Mouse (Mus musculus) NIH3T3 (cell line): ENCODE measurements around the gene Skor1.

Source experiments
- DNase-seq: peaks from one replicate; pipeline ENCODE4 v3.0.0-alpha.2; 2012; ENCODE audit warnings: low read depth

The Skor1 gene

DNA sequence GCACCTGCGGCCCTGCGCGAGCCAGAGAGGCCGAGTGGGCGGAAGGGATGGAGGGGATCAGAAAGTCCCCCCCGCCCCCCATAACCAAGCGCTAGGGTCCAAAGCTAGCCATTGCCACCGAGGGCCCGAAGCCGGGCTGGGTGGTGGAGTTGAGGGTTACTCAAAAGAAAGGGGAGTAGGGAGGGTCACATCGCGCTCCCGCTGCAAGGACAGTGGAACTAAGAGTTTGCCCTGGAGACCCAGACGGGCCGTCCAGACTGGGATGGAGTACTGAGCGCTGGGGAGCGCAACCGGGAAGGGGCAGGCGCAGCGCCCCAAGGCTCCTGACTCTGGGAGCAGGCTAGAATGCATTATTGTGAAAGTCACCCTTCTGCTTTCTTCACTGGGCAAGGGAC is 608 bp upstream of the Skor1 start:
- DNase-seq: no peak

DNA sequence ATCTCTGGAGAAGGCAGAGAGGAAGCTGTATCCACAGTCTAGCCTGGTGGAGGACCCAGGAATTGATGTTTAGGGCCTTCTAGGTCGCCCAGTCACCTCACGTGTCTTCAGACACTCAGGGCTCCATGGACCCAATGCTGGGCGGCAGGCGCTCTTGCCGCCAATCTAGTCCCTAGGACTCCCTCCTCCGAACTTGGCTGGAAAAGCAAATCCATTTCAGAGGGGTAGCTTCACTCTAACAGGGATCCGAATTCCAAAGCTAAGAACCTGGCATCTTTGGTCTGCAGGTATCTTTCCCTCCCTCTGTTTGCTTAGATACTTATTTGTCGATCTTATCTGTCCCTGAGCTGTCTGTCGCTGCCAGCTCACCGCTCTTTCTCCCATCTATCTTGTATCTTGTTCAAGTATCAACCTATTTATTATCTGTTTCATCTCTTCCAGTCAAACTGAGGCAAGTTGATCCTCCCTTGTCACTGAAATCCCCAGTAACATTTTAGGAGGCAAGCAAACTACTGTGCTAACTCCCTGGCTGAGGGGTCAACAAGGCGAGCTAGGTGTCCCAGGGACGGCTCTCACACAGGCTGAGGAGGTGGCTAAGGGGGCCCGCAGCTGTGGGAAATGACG is 863 bp downstream of the Skor1 start:
- DNase-seq: no peak

DNA sequence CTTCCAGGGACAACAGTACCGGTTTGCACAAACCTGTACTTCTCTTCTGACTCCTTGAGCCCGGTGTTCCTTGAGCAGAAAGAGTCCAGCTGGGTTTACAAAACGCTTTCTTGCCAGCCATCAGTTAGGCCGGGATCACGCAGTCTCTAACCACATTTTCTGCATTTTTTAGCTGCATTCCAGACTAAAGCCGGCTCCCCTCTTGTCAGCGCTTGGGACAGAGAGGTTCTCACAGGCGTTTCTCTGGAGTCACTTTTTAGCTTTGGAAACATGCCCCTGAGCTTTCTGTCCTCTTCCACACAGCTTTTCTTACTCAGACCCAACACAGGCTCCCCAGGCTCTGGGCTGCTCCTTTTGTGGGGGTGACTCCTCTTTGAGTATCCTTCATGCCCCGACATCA is 1.5 kb downstream of the Skor1 start:
- DNase-seq: no peak

DNA sequence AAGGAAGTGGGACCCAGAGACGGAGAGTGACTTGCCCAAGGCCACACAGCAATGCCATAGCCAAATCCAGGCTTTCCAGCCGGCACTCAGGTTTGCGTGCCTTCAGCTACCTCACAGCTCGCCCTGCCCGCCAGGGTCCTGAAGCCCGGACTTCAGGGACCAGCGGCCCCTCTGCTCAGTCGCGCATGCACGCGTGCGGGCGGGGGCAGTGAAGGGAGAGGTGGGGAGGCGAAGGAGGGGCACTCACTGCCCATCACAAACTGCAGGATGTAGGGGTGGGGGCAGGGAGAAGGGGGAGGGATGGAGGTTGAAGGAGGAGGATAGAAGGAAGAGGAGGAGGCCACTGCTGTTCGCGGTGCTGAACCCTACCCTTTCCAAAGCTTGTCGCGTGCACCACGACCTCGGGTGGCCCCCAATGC is 1.9 kb downstream of the Skor1 start:
- DNase-seq: no peak

DNA sequence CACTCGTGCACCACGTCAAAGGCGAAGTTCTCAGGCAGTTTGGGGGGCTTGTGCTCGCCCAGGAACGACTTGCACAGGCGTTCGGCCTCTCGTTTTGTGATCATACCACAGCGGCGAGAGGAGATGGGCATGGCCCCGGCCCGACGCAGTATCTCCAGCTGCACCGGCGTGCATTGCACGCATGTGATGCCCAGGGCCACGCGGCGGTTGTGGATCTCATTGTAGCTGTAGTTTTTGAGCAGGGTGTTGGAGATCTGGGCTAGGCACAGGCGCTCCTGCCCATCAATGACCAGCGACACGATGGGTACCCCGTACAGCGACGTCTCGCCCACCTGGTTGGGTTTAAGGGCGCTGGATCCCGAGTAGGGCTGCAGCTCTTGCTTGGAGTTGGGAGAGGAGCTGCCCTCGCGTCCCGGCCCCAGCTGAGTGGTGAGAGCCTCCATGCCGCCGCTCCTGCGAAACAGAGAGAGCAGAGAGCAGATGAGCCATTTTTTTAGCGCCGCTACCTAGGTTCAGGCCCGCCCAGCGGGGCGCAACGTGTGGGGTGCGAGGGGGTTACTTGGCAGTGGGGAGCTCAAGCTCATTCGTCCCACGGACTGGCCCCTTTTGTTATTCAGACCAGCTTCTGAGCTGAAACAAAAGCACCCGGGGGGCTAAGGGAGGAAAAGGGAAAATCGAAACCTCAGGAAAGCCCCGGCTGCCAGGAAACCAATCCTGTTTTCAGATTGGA is 2.5 kb downstream of the Skor1 start:
- no peak for DNase-seq

DNA sequence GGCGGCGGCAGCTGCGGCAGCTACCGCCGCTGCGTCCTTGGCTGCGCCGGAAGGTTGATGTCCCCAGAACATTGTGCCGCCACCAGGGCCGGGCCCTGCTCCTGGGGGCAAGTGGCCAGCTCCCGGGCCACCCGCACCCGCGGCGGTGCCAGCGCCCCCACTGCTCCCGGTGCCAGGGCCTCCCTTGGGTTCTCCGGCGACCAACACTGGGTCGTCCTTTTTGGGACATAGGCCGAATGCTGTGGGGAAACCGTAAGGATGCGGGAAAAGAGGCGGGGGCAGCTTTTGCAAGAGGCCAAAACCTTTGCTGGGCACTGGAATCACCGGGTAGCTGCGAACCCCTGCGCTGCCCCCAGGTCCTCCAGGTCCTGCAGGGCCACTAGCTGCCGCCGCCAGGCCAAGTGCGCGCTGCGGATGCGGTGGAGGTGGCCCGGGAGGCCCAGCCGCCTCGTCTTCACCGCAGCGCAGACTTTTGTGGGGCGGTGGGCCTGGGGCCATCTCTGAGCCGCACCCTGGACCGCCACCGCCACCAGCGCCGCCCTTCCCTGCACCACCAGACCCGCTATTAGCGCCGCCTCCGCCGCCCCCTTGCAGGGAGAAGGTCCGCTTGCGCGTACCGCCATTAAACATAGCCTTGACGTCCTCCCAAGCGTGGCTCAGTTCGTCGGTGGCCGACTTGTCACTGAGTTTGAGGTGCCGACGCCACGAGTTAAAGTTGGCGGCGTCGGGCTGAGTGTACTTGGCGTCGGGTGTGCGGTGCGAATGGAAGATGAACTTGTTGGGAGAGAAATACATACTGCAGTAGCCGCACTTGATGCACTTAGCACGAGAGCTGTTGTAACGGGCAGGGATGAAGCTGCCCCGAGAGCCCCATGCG is 3.3 kb downstream of the Skor1 start:
- no peak for DNase-seq

DNA sequence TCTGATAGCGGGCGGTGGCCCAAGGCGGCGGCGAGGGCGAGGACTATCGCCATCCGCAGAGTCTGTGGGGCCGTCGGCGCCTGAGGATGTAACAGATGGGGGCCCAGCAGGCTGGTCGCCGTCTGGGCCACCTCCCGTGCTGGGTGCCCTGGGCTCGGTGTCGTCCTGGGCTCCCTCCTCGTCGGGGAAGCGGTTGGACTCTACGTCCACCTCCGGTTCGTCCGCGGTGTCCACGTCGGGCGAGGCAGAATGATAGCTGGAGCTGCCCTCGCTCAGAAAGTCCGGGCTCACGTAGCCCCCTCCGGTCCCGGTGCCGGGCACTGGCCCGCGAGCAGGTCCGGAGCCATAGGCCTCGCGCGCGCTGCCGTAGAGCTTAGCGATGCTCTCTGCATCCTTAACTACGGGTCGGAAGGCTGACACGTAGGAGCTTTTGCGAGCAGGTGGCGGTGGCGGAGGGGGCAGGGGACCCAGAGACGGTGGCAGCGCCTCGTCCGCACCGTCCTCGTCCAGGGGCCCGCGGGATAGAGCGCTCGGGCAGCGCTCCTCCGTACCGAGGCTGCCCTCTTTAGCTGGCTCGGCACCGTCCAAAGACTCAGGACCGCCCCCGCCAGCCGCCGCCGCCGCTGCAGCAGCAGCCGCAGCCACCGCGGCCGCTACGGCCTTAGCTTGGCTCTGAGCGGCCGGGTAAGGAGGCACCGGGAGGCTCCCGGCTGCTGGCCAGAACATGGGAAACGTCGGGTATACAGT is 4.1 kb downstream of the Skor1 start:
- no peak for DNase-seq

DNA sequence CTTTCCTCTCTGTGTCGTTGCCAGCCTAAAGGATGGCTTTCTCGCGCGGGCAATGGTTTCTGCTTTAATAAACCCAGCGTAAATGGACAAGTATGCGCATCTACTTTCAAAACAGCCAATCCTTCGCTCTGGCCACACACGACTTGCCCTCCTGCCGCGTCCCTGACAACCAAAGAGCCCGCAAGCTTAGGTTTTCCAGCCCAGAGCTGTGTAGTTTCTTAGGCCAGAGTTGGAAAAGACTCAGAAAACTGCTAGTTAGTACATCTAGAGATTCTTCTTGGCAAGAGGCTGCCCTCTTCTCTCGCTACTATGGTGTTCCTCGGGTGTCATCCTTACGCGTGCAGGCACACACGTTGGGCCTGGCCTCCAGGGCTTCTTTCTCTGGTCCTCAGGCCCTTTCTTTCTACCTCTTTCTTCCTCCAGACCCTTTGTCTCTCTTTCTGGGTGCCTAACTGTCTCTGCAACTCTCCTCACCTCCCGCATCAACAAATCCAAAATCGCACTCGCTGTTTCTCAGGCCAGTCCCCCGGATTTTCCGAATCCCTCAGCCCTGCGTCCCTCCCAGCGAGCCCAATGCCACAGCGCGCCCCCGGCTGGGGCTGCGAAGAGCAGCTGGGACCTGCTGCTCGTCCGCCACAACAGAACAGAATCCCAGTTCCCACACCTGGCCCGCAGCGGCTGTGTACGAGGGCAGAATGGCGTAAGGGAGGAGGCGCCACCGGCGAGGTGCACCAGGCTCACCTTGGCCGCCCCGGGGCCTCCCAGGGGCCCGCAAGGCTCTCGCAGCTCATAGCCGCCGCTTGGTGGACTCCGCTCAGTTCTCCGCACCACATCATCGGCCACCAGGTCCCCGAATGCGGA is 4.9 kb downstream of the Skor1 start:
- no peak for DNase-seq

DNA sequence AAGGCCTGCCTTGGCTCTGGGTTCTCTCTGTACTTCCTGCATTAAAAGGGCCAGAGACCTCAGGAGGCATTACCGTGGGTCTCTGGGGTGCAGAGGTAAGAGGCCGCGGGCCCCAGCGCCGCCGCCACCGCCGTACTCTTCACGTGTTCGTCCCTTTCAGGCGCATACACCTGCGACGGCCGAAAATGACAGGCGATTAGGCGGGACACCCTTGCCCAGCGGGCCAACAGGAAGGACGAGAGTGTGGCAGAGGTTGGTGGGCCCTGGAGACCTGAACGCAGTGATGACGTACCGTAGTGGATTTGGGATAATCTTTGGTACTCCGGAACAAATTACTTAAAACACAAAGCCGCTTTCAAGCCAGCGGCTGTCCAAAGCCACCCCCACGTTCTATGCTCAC is 5.5 kb downstream of the Skor1 start:
- no peak for DNase-seq

DNA sequence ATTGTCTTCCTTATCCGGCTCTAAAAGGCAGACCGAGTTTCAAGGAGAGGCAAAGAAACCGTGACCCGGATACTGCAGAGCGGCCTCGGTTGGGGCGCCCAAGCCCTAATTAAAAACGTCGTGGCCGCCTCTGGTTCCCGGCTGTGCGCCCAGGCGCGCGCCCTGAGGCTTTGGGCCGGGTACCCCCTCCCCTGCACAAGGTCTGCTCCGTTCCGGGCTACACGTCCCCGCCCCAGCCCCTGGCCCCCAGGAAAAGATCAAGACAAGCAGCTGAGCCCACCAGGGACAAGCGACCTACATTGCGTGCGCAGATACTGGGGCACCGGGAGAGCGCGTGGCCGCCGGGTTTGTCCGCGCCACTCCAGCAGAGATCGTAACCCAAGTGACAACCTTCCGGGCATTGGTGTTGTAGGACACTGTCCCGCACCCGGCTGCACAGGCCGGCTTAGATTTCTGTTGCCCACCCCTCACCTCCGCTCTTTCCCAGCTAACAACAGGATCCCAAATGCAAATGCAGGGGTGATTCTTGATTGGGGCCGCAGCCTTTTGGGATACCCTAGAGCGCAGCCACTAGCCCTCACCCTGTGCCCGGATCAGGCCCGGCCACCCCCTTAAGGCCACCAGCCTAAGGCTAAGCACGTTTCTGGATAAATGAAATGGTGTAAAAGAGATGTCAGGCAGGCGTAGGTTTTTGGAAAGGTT is 6.3 kb downstream of the Skor1 start:
- DNase-seq: no peak

DNA sequence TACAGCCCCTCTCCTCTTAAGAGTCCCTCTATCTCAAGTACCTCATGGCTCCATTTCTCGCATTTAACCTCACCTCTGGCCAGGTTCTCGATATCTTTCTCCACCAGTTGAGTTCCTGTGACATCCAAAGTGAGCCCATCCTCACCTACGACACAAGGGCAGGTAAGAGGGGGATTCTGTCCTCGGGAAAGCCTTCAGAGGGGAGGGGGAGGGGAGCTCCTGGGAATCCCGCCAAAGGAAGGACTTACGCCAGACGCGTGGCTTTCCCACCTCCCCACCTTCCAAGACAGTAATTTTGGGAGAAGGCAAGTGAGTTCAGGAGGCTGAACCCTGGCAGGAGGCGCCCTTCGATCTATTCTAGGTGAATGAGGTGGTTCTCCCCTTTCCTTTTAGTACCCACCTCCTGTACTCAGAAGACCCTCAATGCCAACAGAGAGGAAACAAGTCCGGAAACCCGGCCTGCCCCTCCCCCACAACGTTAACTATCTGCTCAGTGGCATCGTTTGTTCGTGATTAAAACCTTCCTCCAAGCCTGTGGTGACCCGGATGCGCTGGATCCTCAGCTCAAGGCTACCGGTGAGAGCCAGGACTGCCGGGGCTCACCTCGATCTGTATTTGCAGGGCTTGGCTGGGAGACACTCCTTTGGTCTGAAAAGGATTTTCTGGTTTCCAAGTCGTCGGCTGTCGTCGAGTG is 7.0 kb downstream of the Skor1 start:
- no peak for DNase-seq

DNA sequence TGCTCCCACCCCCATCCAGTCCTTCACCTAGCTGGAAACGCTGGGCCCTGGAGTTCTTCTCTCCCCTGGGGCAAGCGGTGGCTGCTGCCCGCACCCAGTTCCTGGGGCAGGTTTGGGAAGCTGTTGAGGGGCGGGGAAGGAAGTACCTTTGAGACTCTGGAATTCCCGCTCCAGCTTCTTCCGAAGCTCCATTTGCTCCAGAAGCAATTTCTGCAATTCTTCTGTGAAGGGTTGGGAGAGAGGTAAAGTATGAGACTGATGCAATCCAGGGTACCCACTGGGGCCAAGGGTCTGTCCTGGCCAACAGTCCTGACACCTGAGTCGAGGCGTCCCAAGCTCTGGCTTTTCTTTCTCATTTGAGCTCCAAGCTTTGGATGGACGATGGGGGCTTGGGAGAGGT is 8.6 kb downstream of the Skor1 start:
- no peak for DNase-seq

DNA sequence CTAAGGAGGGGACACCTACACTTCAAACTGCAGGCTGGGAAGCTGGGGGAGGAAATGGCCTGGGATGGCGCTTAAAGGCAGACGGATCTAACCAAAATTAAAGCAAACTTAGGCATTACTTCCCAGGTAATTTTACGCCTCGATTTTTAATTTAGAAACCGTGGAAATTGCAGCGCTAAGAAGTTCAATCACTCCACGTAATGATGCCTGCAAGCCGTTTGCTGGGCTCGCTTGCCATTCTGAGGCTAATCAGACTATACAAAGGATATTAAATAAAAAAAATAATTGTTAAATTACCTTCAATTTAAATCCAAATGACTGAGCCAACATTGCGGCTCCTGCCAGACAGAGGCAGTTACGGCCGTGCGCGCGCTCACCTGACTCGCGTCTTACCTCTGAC is 9.1 kb downstream of the Skor1 start:
- DNase-seq: no peak

DNA sequence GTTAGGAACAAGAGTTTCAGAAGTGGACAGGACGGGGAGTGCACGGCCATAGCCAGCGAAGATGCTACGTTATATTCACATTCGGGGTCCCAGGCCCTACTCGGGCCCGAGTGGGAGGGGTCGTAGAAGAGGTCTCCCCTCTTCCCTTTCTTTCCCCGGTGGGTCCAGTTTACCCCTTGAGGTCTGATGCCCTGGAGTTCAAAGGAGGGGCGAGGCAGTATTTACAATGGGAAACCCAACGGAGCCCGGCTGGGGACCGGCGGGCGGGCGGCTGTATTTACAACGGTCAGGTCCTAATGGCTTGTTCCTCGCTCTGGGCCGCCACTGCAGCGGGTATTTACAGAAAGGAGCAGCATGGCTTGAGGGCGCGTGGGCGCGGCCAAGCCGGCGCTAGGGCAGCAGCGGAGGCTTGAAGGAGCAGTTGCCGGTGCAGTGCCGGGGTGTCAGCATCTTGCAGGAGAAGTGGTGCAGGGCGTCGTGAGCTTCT is 10.2 kb downstream of the Skor1 start:
- no peak for DNase-seq

DNA sequence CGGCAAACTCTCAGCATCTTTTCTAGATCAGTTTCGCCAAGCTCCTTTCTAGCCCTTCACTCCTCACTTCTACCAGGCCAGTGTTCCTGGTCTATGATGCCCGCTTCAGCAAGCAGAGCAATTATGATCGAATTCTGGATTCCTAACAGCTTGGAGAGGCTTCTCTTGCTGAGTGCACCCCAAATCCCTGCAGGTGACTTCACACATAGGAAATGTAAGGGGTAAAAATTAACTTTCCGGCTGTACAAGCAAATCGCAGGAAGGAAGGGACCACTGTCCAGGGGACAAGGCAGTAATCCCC is 11.2 kb downstream of the Skor1 start:
- no peak for DNase-seq

DNA sequence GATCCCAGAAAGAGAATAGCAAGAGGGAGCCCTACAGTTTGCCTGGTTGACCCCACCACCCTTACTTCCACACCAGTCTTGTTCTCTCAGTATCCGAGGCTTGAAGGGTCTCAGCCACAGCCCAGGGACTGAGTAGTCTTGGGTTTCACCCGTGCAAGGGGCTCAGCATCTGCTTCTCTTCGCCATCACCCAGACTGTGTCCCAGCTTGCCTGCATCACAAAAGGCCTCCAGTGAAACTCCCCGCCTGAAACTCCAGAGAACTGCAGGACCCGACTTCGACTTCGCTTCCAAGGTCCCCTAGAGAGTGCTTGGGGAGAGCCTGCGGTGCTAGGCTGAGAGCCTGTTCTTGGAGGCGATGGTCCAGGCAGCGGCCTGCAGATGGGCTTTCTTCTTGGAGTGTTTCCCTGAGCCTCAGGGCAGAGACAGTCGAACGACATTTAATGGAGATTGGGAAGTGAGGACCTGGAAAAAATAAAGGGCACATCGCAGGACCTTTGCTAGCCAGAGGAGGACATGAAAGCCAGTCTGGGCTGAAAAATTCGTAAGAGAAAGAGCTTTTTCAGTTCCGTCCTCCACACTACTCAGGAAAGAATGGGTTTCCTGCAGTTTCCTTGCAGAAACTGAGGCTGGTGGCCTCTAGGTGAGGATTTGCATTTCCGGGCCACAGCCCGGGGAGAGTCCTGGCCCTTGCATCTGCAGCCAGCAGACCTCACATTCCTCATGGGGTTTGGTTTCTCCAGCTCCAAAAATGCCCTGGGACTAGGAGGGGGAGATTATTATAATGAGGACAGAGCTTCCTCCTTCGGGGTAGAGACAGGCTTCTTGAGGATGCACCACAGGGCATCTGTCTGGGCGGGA is 11.8 kb downstream of the Skor1 start:
- DNase-seq: no peak

DNA sequence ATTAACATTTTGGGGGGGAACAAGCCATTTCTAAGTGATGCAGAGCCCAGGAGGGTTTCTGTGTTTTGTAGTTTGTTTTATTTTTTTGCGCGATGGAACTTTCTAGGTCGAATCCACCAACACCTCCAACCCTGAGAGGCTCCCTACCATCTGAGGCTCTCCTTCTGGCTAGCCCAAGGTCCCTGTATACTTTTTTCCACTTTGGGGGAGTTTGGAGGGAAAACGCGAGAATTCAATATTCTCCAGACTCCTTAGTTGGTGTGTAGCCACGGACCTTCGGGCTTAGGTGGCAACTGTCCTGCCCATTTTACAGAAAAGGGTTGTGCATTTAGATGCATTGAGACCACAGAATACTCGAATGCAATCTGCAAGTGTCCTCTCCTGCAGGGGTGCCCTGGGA is 12.5 kb downstream of the Skor1 start:
- DNase-seq: no peak

DNA sequence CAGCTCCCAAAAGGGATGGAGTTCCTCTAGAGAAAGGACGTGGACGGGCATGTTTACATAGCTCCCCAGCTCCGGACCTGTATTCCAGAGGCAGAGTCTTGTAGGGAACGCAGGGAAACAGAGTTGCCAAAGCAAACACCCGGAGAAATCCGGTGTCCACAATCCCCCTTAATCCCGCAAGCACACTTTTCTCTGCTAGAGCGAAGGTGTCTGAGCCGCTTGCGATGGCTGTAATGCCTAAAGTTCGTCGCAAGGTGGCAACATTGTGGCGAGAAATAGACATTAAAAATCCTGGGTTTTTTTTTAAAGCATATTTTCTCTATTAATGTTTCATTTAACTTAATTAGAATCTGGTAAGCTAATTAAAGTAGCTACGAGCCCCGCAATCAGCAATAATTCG is 13.0 kb downstream of the Skor1 start:
- DNase-seq: peak; percentile 76

DNA sequence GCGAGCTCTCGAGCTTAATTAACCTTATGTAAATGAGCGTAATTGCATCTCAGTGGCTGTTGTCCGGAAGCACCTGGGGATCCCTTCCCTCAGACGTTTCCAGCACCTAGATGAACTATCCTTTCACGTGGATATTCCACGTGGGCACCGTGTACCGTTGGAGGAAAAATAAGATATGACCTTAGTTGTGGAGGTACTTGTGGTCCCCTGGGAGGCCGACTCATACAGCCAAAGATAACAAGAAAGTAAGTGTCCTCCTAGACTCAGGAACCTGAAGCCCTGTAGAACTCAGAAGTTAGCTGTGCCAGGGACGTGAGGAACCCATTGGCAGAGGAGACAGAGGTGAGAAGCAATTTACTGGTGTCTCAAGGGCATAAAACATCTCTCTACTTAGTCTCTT is 13.4 kb downstream of the Skor1 start:
- DNase-seq: peak; percentile 18
